Mouse (Mus musculus) hindbrain, embryonic 11.5 days (tissue): ENCODE measurements at regions not wholly inside any gene's neighbourhood (a gene's known extent, or its start where the extent isn't known, plus 50 kb on each side); places are given as distances from the start of the nearest gene placed in this dataset.
A peak's percentile ranks its signal among the peaks of the same experiment; 100 is the strongest.

Experiments
- ATAC-seq: fragments of 200-750 bp; cut with Nextera tagmentation; 2 replicates; pipeline ENCODE4 v1.8.0; 2017; ENCODE audit warnings: mild to moderate bottlenecking, moderate TSS enrichment, moderate library complexity; ENCODE audit not compliant: low FRiP score
- DNase-seq: peaks from one replicate; pipeline ENCODE4 v3.0.0-alpha.2; 2015; ENCODE audit warnings: low spot score
- H3K27ac ChIP-seq: fragments of 300-500 bp; sonication (generic); 2 replicates; pipeline ENCODE4 v1.5.1; 2014; ENCODE audit warnings: mild to moderate bottlenecking, low read depth, low read length
- H3K27me3 ChIP-seq: fragments of 300-500 bp; sonication (generic); 2 replicates; pipeline ENCODE4 v1.6.1; 2014; ENCODE audit warnings: mild to moderate bottlenecking, low read length, moderate library complexity, mixed read lengths; ENCODE audit not compliant: control insufficient read depth, insufficient read depth
- H3K36me3 ChIP-seq: fragments of 300-500 bp; sonication (generic); 2 replicates; pipeline ENCODE4 v1.6.1; 2014; ENCODE audit warnings: mild to moderate bottlenecking, low read length, moderate library complexity, mixed read lengths; ENCODE audit not compliant: control insufficient read depth, insufficient read depth
- H3K4me1 ChIP-seq: fragments of 300-500 bp; sonication (generic); replicated peaks from 2 replicates; pipeline ENCODE4 v1.6.1; 2014; ENCODE audit warnings: low read length, mixed read lengths; ENCODE audit not compliant: control insufficient read depth, insufficient read depth
- H3K4me2 ChIP-seq: fragments of 300-500 bp; sonication (generic); replicated peaks from 2 replicates; pipeline ENCODE4 v1.6.1; 2014; ENCODE audit warnings: mild to moderate bottlenecking, low read depth, low read length
- H3K4me3 ChIP-seq: fragments of 300-500 bp; sonication (generic); 2 replicates; pipeline ENCODE4 v1.5.1; 2014; ENCODE audit warnings: low read depth, low read length
- H3K9ac ChIP-seq: fragments of 300-500 bp; sonication (generic); 2 replicates; pipeline ENCODE4 v1.6.1; 2014; ENCODE audit warnings: low read depth, low read length
- H3K9me3 ChIP-seq: fragments of 300-500 bp; sonication (generic); 2 replicates; pipeline ENCODE4 v1.6.1; 2016; ENCODE audit warnings: low read length; ENCODE audit not compliant: control insufficient read depth
- WGBS: fragments of 180-500 bp; shearing (Covaris S2); extraction: QIAGEN DNeasy Blood & Tissue Kit; methylation state at CpG from one replicate; pipeline ENCODE4 v1.1.7; 2014; 5-methylcytosine and 5-hydroxymethylcytosine counted together

DNA sequence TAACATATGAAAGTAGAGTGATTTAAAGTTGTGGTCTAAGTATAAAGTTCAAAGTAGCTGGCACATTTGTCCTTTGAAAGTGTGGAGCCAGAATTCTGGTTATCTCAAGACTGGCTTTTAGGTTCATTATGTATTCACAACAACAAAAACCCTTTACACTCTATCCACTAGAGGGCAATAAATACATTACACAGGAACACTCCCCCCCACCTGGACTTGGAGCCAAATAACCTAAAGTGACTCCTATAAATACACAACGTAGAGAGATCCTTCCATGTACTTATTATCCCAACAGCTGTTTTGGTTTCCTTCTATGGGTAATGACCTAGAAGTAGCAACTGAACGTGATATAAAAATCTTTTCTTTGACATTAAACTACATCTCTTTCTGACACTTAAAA, 1235.8 kb downstream of the Pcdh19 start:
- 61% methylated on average over 2 of the region's 2 CpGs for WGBS
- H3K36me3 ChIP-seq = no peaks in the 10 kb centered on the region
- no peak overlapping the region for H3K4me3 ChIP-seq
- ATAC-seq = no peak
- no peaks in the 10 kb centered on the region for H3K27me3 ChIP-seq
- no peak overlapping the region for H3K4me2 ChIP-seq
- H3K9me3 ChIP-seq = no peaks in the 10 kb centered on the region
- no peak overlapping the region for H3K9ac ChIP-seq
- no peak overlapping the region for H3K27ac ChIP-seq
- peak; percentile 19 for DNase-seq
- no peaks in the 10 kb centered on the region for H3K4me1 ChIP-seq
